Mouse (Mus musculus) bone marrow, adult 2 months (tissue): Measurements from ENCODE around the gene Qsox1.

Experiments
- CTCF ChIP-seq: fragments of 200-500 bp; IDR thresholded peaks from 2 replicates; pipeline ENCODE4 v1.5.1; 2011; ENCODE audit warnings: low read length, control low read depth; ENCODE audit not compliant: control insufficient read depth, insufficient read depth
- POLR2A ChIP-seq: fragments of 200-500 bp; IDR thresholded peaks from 2 replicates; pipeline ENCODE4 v1.6.1; 2011; ENCODE audit warnings: low read depth, mild to moderate bottlenecking, control low read depth, low read length, borderline replicate concordance; ENCODE audit not compliant: control insufficient read depth

DNA sequence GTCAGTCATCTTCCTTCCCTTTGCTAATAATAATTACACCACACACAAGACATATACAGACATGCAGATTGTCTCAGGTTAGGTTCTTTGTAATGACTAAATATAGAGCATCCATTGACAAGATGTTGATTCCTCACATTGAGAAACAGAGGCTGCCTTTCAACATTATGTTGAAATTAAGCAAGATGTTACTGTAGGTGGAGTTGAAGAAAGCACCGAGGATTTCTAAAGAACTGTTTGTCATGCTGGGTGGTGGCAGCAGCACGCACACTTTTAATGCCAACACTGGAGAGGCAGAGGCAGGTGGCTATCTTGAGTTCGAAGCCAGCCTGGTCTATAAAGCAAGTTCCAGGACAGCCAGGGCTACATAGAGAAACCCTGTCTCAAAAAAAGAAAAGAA lies 19.3 kb upstream of the Qsox1 start:
- no peak for TF ChIP-seq CTCF
- no peak for TF ChIP-seq POLR2A
